Mouse (Mus musculus) erythroblast, embryonic 14.5 days (primary cell): ENCODE results near the gene Kri1.

ENCODE experiments used
- GATA1 ChIP-seq: IDR thresholded peaks from 2 replicates; pipeline ENCODE4 v1.6.1; 2012; ENCODE audit warnings: low read length, inconsistent platforms, mixed read lengths
- TAL1 ChIP-seq: IDR thresholded peaks from 3 replicates; pipeline ENCODE4 v1.6.1; 2012; ENCODE audit warnings: low read length, inconsistent platforms, mixed read lengths

GRCm38 (mm10) chr9:21288404-21289336 lies 901 bp upstream of the Kri1 start:
- TF ChIP-seq TAL1 (no peak), GATA1 (no peak)
